Mouse (Mus musculus): ENCODE measurements around the gene Tnip2. TPM values are rescaled to one million over a fixed set of nuclear protein-coding genes. Genes with fewer than 3 reads are reported as not detected.

Tnip2 gene
- polyA plus RNA-seq, 1 experiment from 2014 or later, result 17.6 TPM

DNA sequence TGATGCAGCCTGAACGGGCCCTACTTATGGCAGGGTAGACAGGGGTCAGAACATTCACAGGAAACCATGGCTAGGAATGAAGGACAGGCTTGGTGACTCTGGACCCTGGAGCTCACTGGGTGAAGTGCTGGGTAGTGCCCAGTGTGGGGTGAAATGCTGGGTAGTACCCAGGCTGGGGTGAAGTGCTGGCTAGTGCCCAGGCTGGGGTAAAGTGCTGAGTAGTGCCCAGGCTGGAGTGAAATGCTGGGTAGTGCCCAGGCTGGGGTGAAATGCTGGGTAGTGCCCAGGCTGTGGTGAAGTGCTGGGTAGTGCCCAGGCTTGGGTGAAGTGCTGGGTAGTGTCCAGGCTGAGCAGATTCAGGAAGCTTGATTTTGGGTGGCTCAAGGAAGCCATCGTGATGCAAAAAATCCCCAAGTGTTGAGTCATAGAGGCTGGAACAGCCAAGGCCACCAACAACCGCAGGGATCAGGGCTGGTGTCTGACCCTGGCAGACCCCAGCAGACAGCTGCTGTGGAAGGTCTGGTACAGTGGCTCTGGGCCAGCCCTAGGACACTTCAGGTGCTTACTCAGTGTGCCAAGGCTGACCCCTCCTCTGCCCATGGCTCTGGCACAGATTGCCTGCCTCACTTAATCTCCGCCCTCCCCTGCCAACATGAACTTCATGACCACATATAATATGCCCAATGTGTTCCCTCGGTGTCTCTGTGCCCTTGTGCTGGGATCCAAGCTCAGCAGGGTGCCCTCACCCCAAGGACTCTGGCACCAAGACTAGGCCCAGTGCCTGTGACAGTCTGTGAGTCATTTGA, 21.2 kb upstream of the Tnip2 start:
- Histone ChIP-seq H3K4me1 (no peaks in the 10 kb centered on the region), H3K9me3 (no peaks in the 10 kb centered on the region), H3K27me3 (no peaks in the 10 kb centered on the region), H3K27ac (no peak overlapping the region), H3K36me3 (no peaks in the 10 kb centered on the region), H3K4me2 (replicated peaks) (no peak overlapping the region), H3K4me3 (no peak overlapping the region), H3K9ac (no peak overlapping the region)
- 79% methylated on average over 5 of the region's 5 CpGs for WGBS
- no peak for ATAC-seq (ENCODE audit: low FRiP score, low read depth)

DNA sequence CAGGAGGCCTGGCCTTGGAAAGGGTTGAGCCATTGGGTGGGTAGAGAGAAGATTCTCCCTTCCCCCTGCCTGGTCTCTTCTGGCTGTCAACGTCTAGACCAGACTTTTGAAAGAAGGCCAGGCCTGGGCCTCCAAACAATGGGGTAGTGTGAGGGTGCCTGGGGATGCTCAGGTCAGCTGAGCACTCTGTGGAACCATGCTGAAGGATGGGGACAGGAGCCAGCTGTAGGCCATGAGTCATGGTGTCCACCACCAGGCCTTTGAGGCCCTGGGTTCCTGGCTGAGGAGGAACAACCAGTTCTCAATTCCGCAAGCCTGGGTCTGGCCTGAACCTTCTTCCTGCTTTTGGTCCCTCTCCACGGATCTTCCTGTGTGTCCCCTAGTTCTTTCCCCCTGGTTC, 20.0 kb upstream of the Tnip2 start:
- 73% methylated on average over 3 of the region's 3 CpGs for WGBS
- H3K36me3 ChIP-seq, result no peaks in the 10 kb centered on the region
- H3K27me3 ChIP-seq, result no peaks in the 10 kb centered on the region
- no peaks in the 10 kb centered on the region for H3K4me1 ChIP-seq
- no peak for ATAC-seq (ENCODE audit: low FRiP score, low read depth)
- H3K4me2 ChIP-seq (replicated peaks), result no peak overlapping the region
- H3K9me3 ChIP-seq, result no peaks in the 10 kb centered on the region
- H3K9ac ChIP-seq, result no peak overlapping the region
- no peak overlapping the region for H3K4me3 ChIP-seq
- H3K27ac ChIP-seq, result no peak overlapping the region

GRCm38 (mm10) chr5:34533066-34533465, 19.3 kb upstream of the Tnip2 start:
- Histone ChIP-seq H3K9ac (no peak overlapping the region), H3K4me2 (replicated peaks) (no peak overlapping the region), H3K36me3 (no peaks in the 10 kb centered on the region), H3K4me1 (no peaks in the 10 kb centered on the region), H3K27me3 (no peaks in the 10 kb centered on the region), H3K4me3 (no peak overlapping the region), H3K27ac (no peak overlapping the region), H3K9me3 (no peaks in the 10 kb centered on the region)
- ATAC-seq (ENCODE audit: low FRiP score, low read depth), result no peak
- 57% methylated on average over 5 of the region's 5 CpGs for WGBS

GRCm38 (mm10) chr5:34530687-34531086, 16.9 kb upstream of the Tnip2 start:
- H3K27ac ChIP-seq, result no peak overlapping the region
- no peak overlapping the region for H3K4me3 ChIP-seq
- H3K27me3 ChIP-seq, result peaks cover 13% of the 10 kb centered on the region
- no peaks in the 10 kb centered on the region for H3K36me3 ChIP-seq
- H3K9me3 ChIP-seq, result no peaks in the 10 kb centered on the region
- no peaks in the 10 kb centered on the region for H3K4me1 ChIP-seq
- H3K9ac ChIP-seq, result no peak overlapping the region
- H3K4me2 ChIP-seq (replicated peaks), result no peak overlapping the region
- ATAC-seq (ENCODE audit: low FRiP score, low read depth), result no peak
- WGBS, result 51% methylated on average over 4 of the region's 4 CpGs

DNA sequence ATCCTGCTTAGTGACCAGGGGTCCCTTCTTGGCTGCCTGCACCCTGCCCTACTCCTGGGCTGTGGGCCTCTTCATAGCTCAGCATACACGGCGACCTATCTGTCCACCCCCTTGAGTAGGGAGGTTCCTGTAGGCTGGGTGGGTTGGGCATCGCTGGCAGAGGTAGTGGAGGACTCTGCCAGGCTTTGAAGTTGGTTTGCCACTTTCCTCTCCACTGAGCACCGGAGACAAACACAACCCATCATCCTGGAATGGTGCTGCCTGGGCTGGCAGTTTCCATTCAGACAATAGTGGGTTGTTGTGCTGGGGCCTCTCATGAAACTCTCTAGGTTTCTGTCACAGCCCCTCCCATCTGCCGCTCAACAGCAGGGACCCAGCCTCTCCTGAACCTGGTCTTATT, 16.3 kb upstream of the Tnip2 start:
- Histone ChIP-seq H3K36me3 (no peaks in the 10 kb centered on the region), H3K9me3 (no peaks in the 10 kb centered on the region), H3K4me2 (replicated peaks) (no peak overlapping the region), H3K27ac (no peak overlapping the region), H3K27me3 (peaks cover 13% of the 10 kb centered on the region), H3K9ac (no peak overlapping the region), H3K4me3 (no peak overlapping the region), H3K4me1 (no peaks in the 10 kb centered on the region)
- 72% methylated on average over 5 of the region's 5 CpGs for WGBS
- no peak for ATAC-seq (ENCODE audit: low FRiP score, low read depth)

DNA sequence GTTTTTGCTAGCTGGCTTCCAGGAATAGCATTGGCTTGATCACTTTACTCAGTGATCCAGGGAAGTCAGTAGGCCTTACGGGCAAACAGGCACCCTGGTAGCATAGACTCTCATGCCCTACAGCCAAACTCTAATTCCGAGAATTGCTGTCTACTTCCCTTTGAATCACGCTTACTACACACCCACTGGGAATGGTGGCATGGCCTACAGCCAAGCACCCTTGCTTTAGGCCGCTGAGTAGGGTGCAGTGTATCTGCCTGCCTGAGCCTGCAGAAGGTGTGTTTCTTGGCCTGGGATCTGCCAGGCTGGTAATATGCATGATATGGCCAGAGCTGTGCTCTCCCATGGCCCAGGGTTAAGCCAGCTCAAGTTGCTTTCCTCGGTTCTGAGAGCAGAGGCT, 14.9 kb upstream of the Tnip2 start:
- no peaks in the 10 kb centered on the region for H3K9me3 ChIP-seq
- no peak overlapping the region for H3K4me3 ChIP-seq
- no peak overlapping the region for H3K9ac ChIP-seq
- ATAC-seq (ENCODE audit: low FRiP score, low read depth), result no peak
- WGBS, result 76% methylated on average over 5 of the region's 5 CpGs
- no peak overlapping the region for H3K4me2 ChIP-seq (replicated peaks)
- no peaks in the 10 kb centered on the region for H3K36me3 ChIP-seq
- H3K27me3 ChIP-seq, result peaks cover 13% of the 10 kb centered on the region
- H3K4me1 ChIP-seq, result no peaks in the 10 kb centered on the region
- no peak overlapping the region for H3K27ac ChIP-seq

DNA sequence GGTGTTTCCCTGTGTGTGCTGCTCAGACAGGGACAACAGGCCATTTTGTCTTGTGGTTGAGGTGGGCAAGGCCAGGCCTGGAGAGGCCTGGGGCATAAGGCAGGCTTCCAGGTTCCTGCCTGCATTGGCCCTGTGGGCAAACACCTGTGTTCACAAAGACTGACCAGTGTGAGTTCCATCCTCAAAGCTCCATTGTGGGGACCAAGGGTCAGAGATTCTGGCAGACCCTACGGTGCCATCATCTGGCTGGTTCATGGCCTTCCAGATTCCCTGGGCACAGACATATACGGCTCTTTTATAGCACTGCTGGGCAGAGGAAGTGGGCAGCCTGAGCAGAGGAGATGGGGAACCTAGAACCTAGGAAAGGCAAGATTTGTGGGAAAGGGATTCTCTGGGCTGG, 13.6 kb upstream of the Tnip2 start:
- no peaks in the 10 kb centered on the region for H3K4me1 ChIP-seq
- no peak overlapping the region for H3K9ac ChIP-seq
- no peaks in the 10 kb centered on the region for H3K9me3 ChIP-seq
- no peak overlapping the region for H3K4me3 ChIP-seq
- no peaks in the 10 kb centered on the region for H3K36me3 ChIP-seq
- no peak overlapping the region for H3K27ac ChIP-seq
- 79% methylated on average over 2 of the region's 2 CpGs for WGBS
- peaks cover 13% of the 10 kb centered on the region for H3K27me3 ChIP-seq
- no peak overlapping the region for H3K4me2 ChIP-seq (replicated peaks)
- no peak for ATAC-seq (ENCODE audit: low FRiP score, low read depth)

- no peak overlapping the region for H3K9ac ChIP-seq
- H3K36me3 ChIP-seq, result no peaks in the 10 kb centered on the region
- no peak for ATAC-seq (ENCODE audit: low FRiP score, low read depth)
- H3K27ac ChIP-seq, result no peak overlapping the region
- WGBS, result 40% methylated on average over 5 of the region's 5 CpGs
- H3K4me2 ChIP-seq (replicated peaks), result peak overlapping the region; percentile 67
- H3K4me1 ChIP-seq, result no peaks in the 10 kb centered on the region
- peaks cover 13% of the 10 kb centered on the region for H3K27me3 ChIP-seq
- no peaks in the 10 kb centered on the region for H3K9me3 ChIP-seq
- H3K4me3 ChIP-seq, result peak overlapping the region; percentile 56
Measured at GRCm38 (mm10) chr5:34526477-34526775, 12.6 kb upstream of the Tnip2 start.

- WGBS, result 2% methylated on average over 38 of the region's 38 CpGs
- ATAC-seq (ENCODE audit: low FRiP score, low read depth), result peak; percentile 94
Measured at GRCm38 (mm10) chr5:34525663-34526476, 12.1 kb upstream of the Tnip2 start, which contains the start of gene Sh3bp2. Gene Sh3bp2 (plus strand): TSS chr5:34525838.

DNA sequence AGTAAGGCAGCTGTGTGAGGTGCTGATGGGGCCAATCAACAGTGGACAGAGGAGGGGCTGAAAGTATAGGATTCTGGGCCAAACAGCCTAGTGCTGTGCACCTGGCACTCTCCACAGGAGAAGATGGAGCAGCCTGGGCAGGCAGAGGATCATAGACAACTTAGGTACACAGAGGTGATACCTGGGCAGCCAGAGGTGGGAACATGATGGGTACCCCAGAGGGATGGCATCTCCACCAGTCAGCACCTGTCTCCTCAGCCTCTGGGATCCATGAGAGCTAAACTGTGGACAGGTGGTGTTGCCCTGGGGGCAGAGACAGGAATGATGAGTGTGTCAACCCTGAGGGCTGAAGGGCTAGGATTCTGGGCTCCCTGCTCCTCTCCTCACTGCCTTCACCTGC, 10.7 kb upstream of the Tnip2 start:
- H3K36me3 ChIP-seq, result no peaks in the 10 kb centered on the region
- no peak overlapping the region for H3K9ac ChIP-seq
- ATAC-seq (ENCODE audit: low FRiP score, low read depth), result no peak
- H3K4me2 ChIP-seq (replicated peaks), result no peak overlapping the region
- H3K27me3 ChIP-seq, result peaks cover 13% of the 10 kb centered on the region
- H3K4me1 ChIP-seq, result 0 out of 2 replicates have a peak, but pooled peaks cover 2% of the 10 kb centered on the region
- no peak overlapping the region for H3K4me3 ChIP-seq
- H3K27ac ChIP-seq, result no peak overlapping the region
- no peaks in the 10 kb centered on the region for H3K9me3 ChIP-seq

More at GRCm38 (mm10) chr5:34525663-34526476, 12.1 kb upstream of the Tnip2 start, which contains the start of gene Sh3bp2:
- Histone ChIP-seq H3K9me3 (no peaks in the 10 kb centered on the region), H3K27ac (no peak within 1 kb of the TSS), H3K4me1 (0 out of 2 replicates have a peak, but pooled peaks cover 2% of the 10 kb centered on the region), H3K4me2 (replicated peaks) (peak within 1 kb of the TSS; percentile 67), H3K9ac (peak within 1 kb of the TSS; percentile 59), H3K27me3 (peaks cover 13% of the 10 kb centered on the region), H3K4me3 (peak within 1 kb of the TSS; percentile 56), H3K36me3 (no peaks in the 10 kb centered on the region)

GRCm38 (mm10) chr5:34523958-34524485, 10.2 kb upstream of the Tnip2 start:
- Histone ChIP-seq H3K36me3 (no peaks in the 10 kb centered on the region), H3K9me3 (no peaks in the 10 kb centered on the region), H3K4me3 (no peak overlapping the region), H3K9ac (no peak overlapping the region), H3K27me3 (peaks cover 13% of the 10 kb centered on the region), H3K4me2 (replicated peaks) (no peak overlapping the region), H3K27ac (no peak overlapping the region), H3K4me1 (0 out of 2 replicates have a peak, but pooled peaks cover 2% of the 10 kb centered on the region)
- no peak for ATAC-seq (ENCODE audit: low FRiP score, low read depth)
- 49% methylated on average over 4 of the region's 4 CpGs for WGBS

DNA sequence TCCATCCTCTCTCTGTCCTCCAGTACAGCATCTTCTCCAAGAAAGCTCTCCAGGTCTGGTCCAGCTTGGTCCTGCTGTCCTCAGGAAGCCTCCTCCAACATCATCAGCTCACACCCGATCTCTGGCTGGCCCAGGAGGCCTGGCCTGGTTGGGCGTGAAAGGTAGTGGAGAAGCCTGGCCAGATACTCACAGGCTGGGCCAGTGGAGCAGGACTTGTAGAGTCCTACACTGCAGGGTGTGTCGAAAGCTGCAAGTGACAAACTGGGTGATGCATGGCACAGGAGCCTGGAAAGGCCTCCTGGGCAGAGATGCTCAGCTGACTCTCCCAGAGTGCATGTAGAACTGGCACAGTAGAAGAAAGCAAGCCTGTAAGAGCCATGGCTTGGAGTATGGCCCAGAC, 7.5 kb upstream of the Tnip2 start:
- Histone ChIP-seq H3K27ac (no peak overlapping the region), H3K27me3 (peaks cover 4% of the 10 kb centered on the region; the same call in 1 of the 2 replicates), H3K9ac (no peak overlapping the region), H3K4me3 (no peak overlapping the region), H3K36me3 (no peaks in the 10 kb centered on the region), H3K4me1 (0 out of 2 replicates have a peak, but pooled peaks cover 2% of the 10 kb centered on the region), H3K4me2 (replicated peaks) (no peak overlapping the region), H3K9me3 (no peaks in the 10 kb centered on the region)
- 75% methylated on average over 3 of the region's 3 CpGs for WGBS
- no peak for ATAC-seq (ENCODE audit: low FRiP score, low read depth)
